Mouse (Mus musculus) macrophage (primary cell): ENCODE data around the gene Hs2st1. TPM values are rescaled to one million over a fixed set of nuclear protein-coding genes. Genes with fewer than 3 reads are reported as not detected.

Experiments used
- H3K27ac ChIP-seq: fragments of 350-480 bp; formaldehyde crosslinking; 2 replicates; pipeline ENCODE4 v1.9.0; 2021
- H3K36me3 ChIP-seq: fragments of 350-480 bp; formaldehyde crosslinking; 2 replicates; pipeline ENCODE4 v1.9.0; 2021; ENCODE audit errors: inconsistent target
- H3K4me3 ChIP-seq: fragments of 350-480 bp; formaldehyde crosslinking; 2 replicates; pipeline ENCODE4 v1.9.0; 2021; ENCODE audit errors: inconsistent target
- H3K79me2 ChIP-seq: fragments of 350-480 bp; formaldehyde crosslinking; 2 replicates; pipeline ENCODE4 v1.9.0; 2021; ENCODE audit errors: inconsistent target
- WGBS: methylation state at CpG from one replicate; pipeline ENCODE4 v1.1.7; 2026; ENCODE audit warnings: inconsistent platforms; ENCODE audit not compliant: missing documents; 5-methylcytosine and 5-hydroxymethylcytosine counted together
- polyA plus RNA-seq: library from polyadenylated mRNA; stranded (reverse); fragments of 250-400 nt; gene quantifications from 3 replicates; pipeline ENCODE4 v1.2.4, GENCODE M21; 2018; ENCODE audit warnings: inconsistent platforms

Gene Hs2st1
- polyA plus RNA-seq, 1 experiment from 2014 or later = 14.6 TPM

- Histone ChIP-seq H3K36me3 (no peaks in the 10 kb centered on the region), H3K27ac (no peak overlapping the region), H3K79me2 (no peaks in the 10 kb centered on the region), H3K4me3 (no peak overlapping the region)
- WGBS = 90% methylated on average over 1 of the region's 1 CpGs
Observed at GRCm38 (mm10) chr3:144408953-144409352, 161.0 kb downstream of the Hs2st1 start.

GRCm38 (mm10) chr3:144405331-144405730, 164.7 kb downstream of the Hs2st1 start:
- Histone ChIP-seq H3K79me2 (no peaks in the 10 kb centered on the region), H3K36me3 (no peaks in the 10 kb centered on the region), H3K4me3 (no peak overlapping the region), H3K27ac (no peak overlapping the region)
- 92% methylated on average over 11 of the region's 11 CpGs for WGBS

DNA sequence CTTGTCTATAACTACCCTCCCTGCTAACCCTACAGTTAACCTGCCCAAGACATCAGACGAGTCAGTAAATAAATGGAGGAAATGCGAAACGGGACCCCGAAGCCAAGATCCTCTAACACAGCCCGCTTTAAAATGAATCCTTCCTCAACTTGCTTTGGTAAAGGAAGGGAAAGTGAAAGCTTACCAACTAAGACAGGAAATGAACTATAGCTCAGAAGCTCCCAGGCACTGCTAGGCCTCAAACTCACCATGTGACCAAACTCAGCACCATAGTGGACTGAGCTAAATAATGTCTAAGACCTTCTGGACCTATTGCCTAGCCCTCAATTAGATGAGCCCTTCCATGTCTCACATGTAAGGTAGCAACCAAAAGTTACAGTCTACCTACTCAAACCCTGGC, 168.7 kb downstream of the Hs2st1 start:
- 18% methylated on average over 5 of the region's 5 CpGs for WGBS
- H3K79me2 ChIP-seq = no peaks in the 10 kb centered on the region
- no peak overlapping the region for H3K4me3 ChIP-seq
- H3K36me3 ChIP-seq = no peaks in the 10 kb centered on the region
- H3K27ac ChIP-seq = 0 out of 2 replicates have a peak overlapping the region, but pooled peaks have one; percentile 5

DNA sequence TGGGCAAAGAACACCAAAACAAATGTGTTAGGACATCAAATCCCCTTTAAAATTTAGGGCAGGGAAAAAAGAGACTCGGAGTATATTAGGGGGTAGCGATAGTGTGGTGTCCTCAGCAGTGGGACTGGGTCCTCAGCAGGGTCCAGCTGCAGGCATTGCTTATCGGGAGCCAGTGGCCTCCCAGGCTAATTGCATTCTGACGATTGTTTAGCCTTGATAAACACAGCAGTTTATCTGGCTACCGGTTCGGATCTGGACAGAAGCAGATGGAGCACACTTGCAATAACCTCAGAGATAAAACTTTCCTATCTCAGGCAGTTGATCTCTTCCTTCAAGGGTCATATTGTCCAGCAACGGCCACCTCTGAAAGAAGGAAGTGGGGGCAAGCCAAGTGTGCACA, 169.1 kb downstream of the Hs2st1 start:
- H3K79me2 ChIP-seq = no peaks in the 10 kb centered on the region
- no peak overlapping the region for H3K4me3 ChIP-seq
- H3K36me3 ChIP-seq = no peaks in the 10 kb centered on the region
- WGBS = 52% methylated on average over 7 of the region's 7 CpGs
- H3K27ac ChIP-seq = 0 out of 2 replicates have a peak overlapping the region, but pooled peaks have one; percentile 5

DNA sequence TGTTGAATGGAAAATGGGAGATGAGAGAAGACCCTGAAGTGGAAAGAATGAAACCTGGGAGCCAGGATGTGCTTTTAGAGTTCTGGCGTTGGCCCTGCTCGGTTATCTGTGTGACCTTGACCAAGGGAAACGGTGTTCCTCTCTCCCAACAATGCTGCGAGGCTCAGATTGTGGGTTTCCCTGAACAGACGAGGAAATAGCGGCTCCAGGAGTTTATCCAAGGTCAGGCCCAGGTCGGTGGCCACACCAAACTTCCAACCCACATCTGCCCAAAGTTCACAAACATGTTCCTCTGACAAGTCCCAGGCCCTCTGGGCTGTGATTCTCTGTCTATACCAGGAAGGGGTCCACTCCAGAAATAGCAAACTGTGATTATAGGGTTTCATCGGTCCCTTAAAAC, 169.6 kb downstream of the Hs2st1 start:
- no peak overlapping the region for H3K4me3 ChIP-seq
- no peak overlapping the region for H3K27ac ChIP-seq
- no peaks in the 10 kb centered on the region for H3K79me2 ChIP-seq
- WGBS = 82% methylated on average over 8 of the region's 8 CpGs
- no peaks in the 10 kb centered on the region for H3K36me3 ChIP-seq

DNA sequence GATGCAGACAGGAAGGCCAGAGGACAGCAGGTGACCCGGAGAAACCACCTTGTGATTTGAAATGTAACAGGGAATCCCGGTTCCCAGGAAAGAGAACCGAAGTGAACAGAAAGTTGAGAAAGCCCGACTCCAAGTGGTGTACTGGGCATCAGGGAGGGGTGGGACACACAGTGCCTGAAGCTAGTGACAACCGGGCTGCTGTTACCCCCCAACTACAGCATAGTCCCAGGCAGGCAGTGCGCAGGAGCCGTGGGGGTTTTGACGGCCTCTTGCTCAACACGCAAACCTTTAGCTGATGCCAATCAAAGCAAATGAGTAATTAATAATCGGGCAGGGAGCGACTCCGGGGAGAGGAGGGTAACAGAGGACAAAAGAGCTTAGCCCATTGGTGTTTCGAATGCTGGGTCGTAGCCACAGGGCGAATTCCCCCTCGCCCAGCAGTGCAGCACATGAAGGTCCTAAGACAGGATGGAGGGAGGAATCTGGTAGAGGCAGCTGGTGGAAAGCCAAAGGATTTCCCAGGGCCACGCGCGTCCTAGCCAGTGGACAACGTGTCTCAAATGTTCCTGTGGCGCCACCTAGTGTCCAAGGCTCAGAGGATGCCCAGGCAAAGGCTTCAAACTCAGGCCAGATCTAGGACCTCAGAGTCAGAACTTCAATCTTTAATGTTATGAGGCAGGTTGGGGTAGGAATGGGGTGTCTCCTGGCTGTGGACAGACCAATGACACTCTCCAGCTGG, 170.5 kb downstream of the Hs2st1 start:
- 48% methylated on average over 20 of the region's 21 CpGs for WGBS
- H3K36me3 ChIP-seq = no peaks in the 10 kb centered on the region
- no peak overlapping the region for H3K4me3 ChIP-seq
- H3K27ac ChIP-seq = no peak overlapping the region
- H3K79me2 ChIP-seq = no peaks in the 10 kb centered on the region

- Histone ChIP-seq H3K27ac (no peak overlapping the region), H3K36me3 (no peaks in the 10 kb centered on the region), H3K4me3 (no peak overlapping the region), H3K79me2 (no peaks in the 10 kb centered on the region)
- WGBS = 84% methylated on average over 7 of the region's 7 CpGs
Observed at GRCm38 (mm10) chr3:144398166-144398565, 171.8 kb downstream of the Hs2st1 start.

DNA sequence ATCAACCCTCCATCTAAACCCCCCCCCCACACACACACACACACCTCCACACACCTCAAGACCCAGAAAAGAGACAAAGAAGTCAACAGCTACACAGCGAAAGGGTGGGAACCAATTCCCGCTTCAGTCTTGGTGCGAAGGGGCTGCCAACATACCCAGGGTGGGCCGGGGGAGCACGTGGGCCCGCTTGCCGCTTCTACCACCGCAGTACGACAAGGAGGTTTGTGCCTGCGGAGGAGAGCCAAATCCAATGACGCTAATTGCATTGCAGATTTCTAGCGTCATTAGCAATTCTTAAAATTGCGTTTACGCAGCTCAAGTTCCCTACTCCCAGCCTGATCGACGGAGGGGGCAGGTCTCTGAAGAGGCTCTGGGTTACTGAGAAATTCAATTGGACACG, 173.5 kb downstream of the Hs2st1 start:
- H3K36me3 ChIP-seq = no peaks in the 10 kb centered on the region
- WGBS = 88% methylated on average over 16 of the region's 17 CpGs
- no peak overlapping the region for H3K4me3 ChIP-seq
- no peaks in the 10 kb centered on the region for H3K79me2 ChIP-seq
- H3K27ac ChIP-seq = no peak overlapping the region

- Histone ChIP-seq H3K79me2 (no peaks in the 10 kb centered on the region), H3K4me3 (no peak overlapping the region), H3K27ac (no peak overlapping the region), H3K36me3 (no peaks in the 10 kb centered on the region)
- WGBS = 57% methylated on average over 7 of the region's 7 CpGs
Observed at GRCm38 (mm10) chr3:144394454-144394943, 175.5 kb downstream of the Hs2st1 start.

- 95% methylated on average over 4 of the region's 4 CpGs for WGBS
- H3K79me2 ChIP-seq = no peaks in the 10 kb centered on the region
- H3K36me3 ChIP-seq = no peaks in the 10 kb centered on the region
- no peak overlapping the region for H3K4me3 ChIP-seq
- no peak overlapping the region for H3K27ac ChIP-seq
Observed at GRCm38 (mm10) chr3:144386446-144386845, 183.5 kb downstream of the Hs2st1 start.

GRCm38 (mm10) chr3:144384648-144385047, 185.3 kb downstream of the Hs2st1 start:
- H3K27ac ChIP-seq = no peak overlapping the region
- H3K79me2 ChIP-seq = no peaks in the 10 kb centered on the region
- no peak overlapping the region for H3K4me3 ChIP-seq
- H3K36me3 ChIP-seq = no peaks in the 10 kb centered on the region
- 82% methylated on average over 10 of the region's 10 CpGs for WGBS

GRCm38 (mm10) chr3:144381431-144381980, 188.5 kb downstream of the Hs2st1 start:
- Histone ChIP-seq H3K36me3 (no peaks in the 10 kb centered on the region), H3K27ac (no peak overlapping the region), H3K4me3 (peak overlapping the region; percentile 15; the same call in 1 of the 2 replicates), H3K79me2 (no peaks in the 10 kb centered on the region)
- 16% methylated on average over 14 of the region's 16 CpGs for WGBS

- WGBS = 2% methylated on average over 18 of the region's 18 CpGs
- Histone ChIP-seq H3K4me3 (peak overlapping the region; percentile 15; the same call in 1 of the 2 replicates), H3K36me3 (no peaks in the 10 kb centered on the region), H3K27ac (no peak overlapping the region), H3K79me2 (no peaks in the 10 kb centered on the region)
Observed at GRCm38 (mm10) chr3:144380921-144381320, 189.1 kb downstream of the Hs2st1 start.

DNA sequence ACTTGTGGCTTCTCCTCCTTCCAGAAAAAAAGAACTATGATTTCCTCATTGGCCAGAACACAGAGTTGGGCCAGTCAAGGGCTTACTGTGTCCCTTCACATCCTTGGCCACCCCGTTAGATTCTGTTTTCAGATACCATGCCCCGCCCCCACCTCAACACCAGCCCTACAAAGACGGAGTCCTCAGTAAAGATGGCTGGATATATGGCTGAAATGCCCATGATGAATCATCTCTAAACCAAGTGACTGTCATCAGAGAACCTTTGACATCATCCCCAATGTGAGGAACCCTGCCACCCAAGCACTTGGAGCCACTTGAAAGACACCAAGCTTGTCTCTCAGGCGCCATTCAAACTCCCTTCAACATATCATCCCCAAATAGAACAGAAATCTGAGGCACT, 190.2 kb downstream of the Hs2st1 start:
- Histone ChIP-seq H3K4me3 (no peak overlapping the region), H3K27ac (no peak overlapping the region), H3K36me3 (no peaks in the 10 kb centered on the region), H3K79me2 (no peaks in the 10 kb centered on the region)
- WGBS = 70% methylated on average over 4 of the region's 4 CpGs
